Mouse (Mus musculus): ENCODE results near the gene Cyp4v3. TPM values are rescaled to one million over a fixed set of nuclear protein-coding genes. Genes with fewer than 3 reads are reported as not detected.

Cyp4v3 gene
- total RNA-seq, 2 experiments from 2014 or later = 0.73 to 1.0 TPM

- no peak for DNase-seq
These were observed 74.6 kb downstream of the Cyp4v3 start for GRCm38 (mm10) chr8:45258421-45258820.

GRCm38 (mm10) chr8:45255040-45255439 lies 78.0 kb downstream of the Cyp4v3 start:
- DNase-seq = no peak
- intact Hi-C loops (cut with DNase I; ENCODE audit: low total_unique reads) = no loop called here

More at GRCm38 (mm10) chr8:45258421-45258820, 74.6 kb downstream of the Cyp4v3 start:
- intact Hi-C loops (cut with DNase I; ENCODE audit: low total_unique reads) = no loop called here

Other genes starting within 250 kb of the Cyp4v3 start
- not detected for gene F11, start 71.2 kb downstream of the Cyp4v3 start, total RNA-seq (2021)
- gene Klkb1, start 38.4 kb downstream of the Cyp4v3 start, total RNA-seq (2021) = not detected
- not detected for gene Gm45753, start 24.8 kb downstream of the Cyp4v3 start, total RNA-seq (2021)
- 1 to 10 TPM; 3.2 to 3.7 TPM for gene Fam149a, start 49.1 kb upstream of the Cyp4v3 start, total RNA-seq (2021)
- 1 to 10 TPM; 2.4 to 3.5 TPM for gene Tlr3, start 77.9 kb upstream of the Cyp4v3 start, total RNA-seq (2021)
- 10 to 100 TPM; 16.9 to 17.3 TPM for gene Sorbs2, start 174.6 kb upstream of the Cyp4v3 start, total RNA-seq (2021)

Measured in gastrocnemius, postnatal 14 days (tissue).